Mouse (Mus musculus) gastrocnemius, postnatal 36 days (tissue): Measurements from ENCODE around the gene Bbs1. TPM values are rescaled to one million over a fixed set of nuclear protein-coding genes. Genes with fewer than 3 reads are reported as not detected.

ENCODE experiments used
- DNase-seq, 2 experiments: peaks; one replicate each; pipeline ENCODE4 v3.0.0; 2022
- intact Hi-C: fragments of 180-260 bp; cut with DNase I; formaldehyde crosslinking; loops from one replicate; pipeline ENCODE4 v1.15.1; 2025
- total RNA-seq, 2 experiments: library from RNA; stranded (reverse); gene quantifications; 2 replicates each; pipeline ENCODE4 v1.2.3; 2021

Bbs1 gene
- total RNA-seq, 2 experiments from 2014 or later: 1.6 to 2.4 TPM

- DNase-seq: peak; percentile 96
- intact Hi-C loops: no loop called here
These were observed 67.3 kb downstream of the Bbs1 start, which contains the start of the genes Ccs and Ccdc87 for GRCm38 (mm10) chr19:4839149-4839548. Gene Ccs, minus strand, starts transcription at chr19:4839332. Gene Ccdc87, plus strand, starts transcription at chr19:4839366.

GRCm38 (mm10) chr19:4838526-4839140 is 67.8 kb downstream of the Bbs1 start:
- DNase-seq: no peak
- intact Hi-C loops: no loop called here

- intact Hi-C loops: no loop called here
- DNase-seq: no peak
These were observed 69.4 kb downstream of the Bbs1 start for GRCm38 (mm10) chr19:4837049-4837448.

Other genes starting within 250 kb of the Bbs1 start
- under 1 TPM in 1 of 2 experiments, not detected in 1; 0.47 TPM for gene Gm960, start 208.0 kb downstream of the Bbs1 start, total RNA-seq
- gene Sptbn2, start 195.5 kb downstream of the Bbs1 start, total RNA-seq: under 1 TPM in 1 of 2 experiments, not detected in 1; 0.05 TPM
- gene Rbm4b, start 150.1 kb downstream of the Bbs1 start, total RNA-seq: 1 to 10 TPM; 1.6 to 1.8 TPM
- 10 to 100 TPM; 28.3 to 31.0 TPM for gene Rbm4, start 112.7 kb downstream of the Bbs1 start, total RNA-seq
- 10 to 100 TPM in 1 of 2 experiments, 1 to 10 TPM in 1; 9.3 to 12.0 TPM for gene Gm21992, start 95.0 kb downstream of the Bbs1 start, total RNA-seq
- 10 to 100 TPM in 1 of 2 experiments, 1 to 10 TPM in 1; 6.6 to 10.5 TPM for gene Rbm14, start 95.0 kb downstream of the Bbs1 start, total RNA-seq
- 10 to 100 TPM; 19.9 to 24.5 TPM for gene Ccs, start 67.3 kb downstream of the Bbs1 start, total RNA-seq
- not detected for gene Ccdc87, start 67.3 kb downstream of the Bbs1 start, total RNA-seq
- gene Ctsf, start 51.5 kb downstream of the Bbs1 start, total RNA-seq: 10 to 100 TPM; 26.6 to 33.4 TPM
- gene Actn3, start 28.7 kb downstream of the Bbs1 start, total RNA-seq: 1,000 to 10,000 TPM; 8,494 to 8,724 TPM
- gene Zdhhc24, start 28.0 kb downstream of the Bbs1 start, total RNA-seq: 1 to 10 TPM; 2.2 to 2.6 TPM
- gene Dpp3, start 21.7 kb upstream of the Bbs1 start, total RNA-seq: 10 to 100 TPM; 16.5 to 17.5 TPM
- 1 to 10 TPM; 1.3 to 1.4 TPM for gene Peli3, start 36.5 kb upstream of the Bbs1 start, total RNA-seq
- gene Mrpl11, start 55.5 kb upstream of the Bbs1 start, total RNA-seq: 10 to 100 TPM; 56.3 to 58.7 TPM
- gene Npas4, start 83.7 kb upstream of the Bbs1 start, total RNA-seq: under 1 TPM in 1 of 2 experiments, not detected in 1; 0.07 TPM
- 1 to 10 TPM; 5.9 to 6.9 TPM for gene Slc29a2, start 117.2 kb upstream of the Bbs1 start, total RNA-seq
- 10 to 100 TPM; 20.5 to 20.8 TPM for gene B4gat1, start 132.2 kb upstream of the Bbs1 start, total RNA-seq
- under 1 TPM; 0.87 to 0.96 TPM for gene AC124502.3, start 132.3 kb upstream of the Bbs1 start, total RNA-seq
- 10 to 100 TPM; 11.5 to 14.1 TPM for gene Brms1, start 134.7 kb upstream of the Bbs1 start, total RNA-seq
- 1 to 10 TPM in 1 of 2 experiments, under 1 TPM in 1; 0.52 to 1.3 TPM for gene Rin1, start 143.9 kb upstream of the Bbs1 start, total RNA-seq
- 10 to 100 TPM; 12.4 to 12.5 TPM for gene Cd248, start 161.4 kb upstream of the Bbs1 start, total RNA-seq
- gene Tmem151a, start 178.9 kb upstream of the Bbs1 start, total RNA-seq: under 1 TPM in 1 of 2 experiments, not detected in 1; 0.22 TPM
- gene Yif1a, start 181.9 kb upstream of the Bbs1 start, total RNA-seq: 10 to 100 TPM; 38.2 to 44.7 TPM
- gene Cnih2, start 191.9 kb upstream of the Bbs1 start, total RNA-seq: under 1 TPM in 1 of 2 experiments, not detected in 1; 0.25 TPM
- gene Rab1b, start 200.4 kb upstream of the Bbs1 start, total RNA-seq: 100 to 1,000 TPM; 103 to 110 TPM
- 10 to 100 TPM; 53.0 to 56.6 TPM for gene Klc2, start 211.9 kb upstream of the Bbs1 start, total RNA-seq